Mouse (Mus musculus) left cerebral cortex, adult 2 months (tissue): Measurements from ENCODE around the gene Mical2. TPM values are rescaled to one million over a fixed set of nuclear protein-coding genes. Genes with fewer than 3 reads are reported as not detected.

Experiments
- DNase-seq, 2 experiments: peaks; one replicate each; pipeline ENCODE4 v3.0.0; 2021 to 2022; ENCODE audit warnings: low spot score in 2 of 2, mixed read lengths in 1 of 2; ENCODE audit errors: extremely low spot score in 1 of 2
- H3K27ac ChIP-seq: fragments of 200-600 bp; 2 replicates; pipeline ENCODE4 v1.8.1; 2022
- H3K4me3 ChIP-seq: fragments of 200-600 bp; 2 replicates; pipeline ENCODE4 v1.8.1; 2022
- CTCF ChIP-seq: fragments of 200-600 bp; IDR thresholded peaks from 2 replicates; pipeline ENCODE4 v1.8.1; 2022; ENCODE audit warnings: antibody characterized with exemption, mild to moderate bottlenecking, moderate library complexity
- intact Hi-C: fragments of 180-260 bp; cut with DNase I; formaldehyde crosslinking; loops from one replicate; pipeline ENCODE4 v1.15.1; 2025
- total RNA-seq, 2 experiments: library from RNA; stranded (reverse); gene quantifications; 2 replicates each; pipeline ENCODE4 v1.2.3; 2021

Gene Mical2
- total RNA-seq, 2 experiments from 2014 or later, result 652 to 703 TPM

DNA sequence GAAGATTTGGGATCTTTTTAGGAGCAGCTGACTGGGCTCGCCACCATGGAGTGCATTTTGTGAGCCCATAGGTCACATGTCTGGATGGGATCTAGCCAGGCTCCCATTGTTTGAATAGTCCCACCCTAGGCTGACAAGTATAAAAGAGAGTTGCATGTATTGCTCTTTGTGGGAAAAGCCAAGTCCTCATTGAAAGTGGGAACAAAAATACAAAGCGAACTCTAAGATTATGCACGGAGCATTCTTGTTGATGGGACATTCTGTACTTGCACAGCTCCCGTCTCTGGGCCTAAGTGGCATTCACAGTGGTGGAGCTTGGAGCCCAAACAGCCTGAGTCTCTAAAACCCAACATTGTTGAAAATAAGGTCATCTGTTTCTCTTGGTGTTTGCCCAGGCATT is 101.2 kb downstream of the Mical2 start:
- DNase-seq, result peak in 1 of 2 experiments; percentile 39
- H3K27ac ChIP-seq, result peak overlapping the region; percentile 13; the same call in 1 of the 2 replicates
- no peak overlapping the region for H3K4me3 ChIP-seq
- no peak for TF ChIP-seq CTCF
- intact Hi-C loops, result no loop called here

DNA sequence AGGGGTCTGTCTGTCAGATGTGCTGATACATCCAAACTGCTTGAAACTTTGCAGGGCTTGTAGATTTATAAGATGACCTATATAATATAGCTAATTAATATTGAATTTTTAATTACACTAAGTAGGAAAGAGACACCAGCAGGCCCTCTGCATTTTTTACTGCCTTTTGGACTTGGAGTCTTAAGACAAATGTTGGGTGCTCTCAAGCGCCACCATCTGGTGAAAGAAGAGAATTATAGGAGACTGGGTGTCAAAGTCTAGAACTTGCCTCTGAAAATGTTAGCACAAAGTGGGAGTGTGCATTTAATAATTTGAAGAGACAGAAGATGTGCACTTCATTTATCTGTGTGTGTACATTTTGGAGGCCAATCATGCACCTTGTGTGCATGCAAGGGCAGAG is 103.3 kb downstream of the Mical2 start:
- peak; percentile 82 for TF ChIP-seq CTCF
- DNase-seq, result peak in 1 of 2 experiments; percentile 45
- Histone ChIP-seq H3K27ac (peak overlapping the region; percentile 71), H3K4me3 (no peak overlapping the region)
- intact Hi-C loops, result loop anchor here (2.0 kb wide), 1 partner anchor 148 kb away; no protein-coding TSS in a partner anchor

DNA sequence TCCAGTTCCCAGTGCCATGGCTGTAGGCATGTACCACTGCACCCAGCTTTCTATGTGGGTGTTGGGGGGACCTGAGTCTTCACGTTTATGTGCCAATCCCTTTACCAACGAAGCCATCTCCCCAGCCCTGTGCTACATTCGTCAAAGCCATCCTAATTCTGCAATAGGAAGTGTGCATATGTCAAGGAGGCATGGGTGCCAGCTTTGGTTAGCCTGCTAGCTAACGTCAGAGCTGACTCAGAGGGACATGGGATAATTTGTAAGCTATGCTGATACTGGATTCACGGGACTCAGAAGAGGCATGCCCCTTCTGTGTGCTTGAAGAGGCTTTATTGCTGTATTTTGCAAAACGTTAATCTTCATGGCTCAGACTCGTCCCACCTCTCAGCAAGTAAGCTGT is 103.8 kb downstream of the Mical2 start:
- H3K27ac ChIP-seq, result peak overlapping the region; percentile 71
- no peak for DNase-seq
- intact Hi-C loops, result loop anchor here (2.0 kb wide), 1 partner anchor 149 kb away; no protein-coding TSS in a partner anchor
- TF ChIP-seq CTCF, result no peak
- H3K4me3 ChIP-seq, result no peak overlapping the region

DNA sequence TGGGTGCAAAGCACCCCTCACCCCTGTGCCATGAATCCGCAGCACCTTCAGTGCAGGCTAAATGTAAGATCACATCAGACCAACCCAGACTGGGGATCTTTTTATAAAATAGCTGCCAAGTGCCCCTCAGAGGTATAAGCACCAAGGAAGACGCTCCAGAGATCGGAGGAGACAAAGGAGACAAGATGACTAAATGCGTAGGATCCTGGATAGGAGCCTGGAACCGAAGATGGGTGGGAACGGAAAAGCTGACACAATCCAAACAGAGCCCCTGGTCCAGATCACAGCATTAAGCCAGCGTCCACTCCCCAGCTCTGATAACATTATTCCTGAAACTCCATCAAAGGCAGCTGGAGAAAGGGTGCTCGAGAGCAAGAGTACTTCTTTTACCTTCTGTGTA is 105.3 kb downstream of the Mical2 start:
- intact Hi-C loops, result no loop called here
- no peak overlapping the region for H3K4me3 ChIP-seq
- DNase-seq, result no peak
- TF ChIP-seq CTCF, result no peak
- peak overlapping the region; percentile 49; the same call in 1 of the 2 replicates for H3K27ac ChIP-seq

GRCm38 (mm10) chr7:112331804-112332203 is 106.1 kb downstream of the Mical2 start:
- Histone ChIP-seq H3K4me3 (no peak overlapping the region), H3K27ac (peak overlapping the region; percentile 75)
- no peak for DNase-seq
- no peak for TF ChIP-seq CTCF
- intact Hi-C loops, result no loop called here

DNA sequence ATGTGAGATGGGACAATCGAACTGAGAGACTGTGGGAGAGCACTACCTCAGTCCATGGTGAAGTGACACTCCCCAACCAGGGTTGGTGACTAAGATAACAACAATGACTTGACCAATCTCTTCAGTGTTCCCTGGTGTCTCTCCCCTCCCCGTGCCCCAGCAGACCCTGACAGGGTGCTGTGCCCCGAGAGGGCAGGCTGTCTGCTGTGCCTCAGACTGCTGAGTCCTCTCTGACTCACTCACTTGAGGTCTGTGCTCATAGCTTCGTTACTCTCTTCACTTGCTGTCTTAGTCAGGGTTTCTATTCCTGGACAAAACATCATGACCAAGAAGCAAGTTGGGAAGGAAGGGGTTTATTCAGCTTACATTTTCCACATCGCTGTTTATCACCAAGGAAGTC is 106.8 kb downstream of the Mical2 start:
- no peak for TF ChIP-seq CTCF
- DNase-seq, result no peak
- Histone ChIP-seq H3K4me3 (no peak overlapping the region), H3K27ac (peak overlapping the region; percentile 75)
- intact Hi-C loops, result no loop called here

DNA sequence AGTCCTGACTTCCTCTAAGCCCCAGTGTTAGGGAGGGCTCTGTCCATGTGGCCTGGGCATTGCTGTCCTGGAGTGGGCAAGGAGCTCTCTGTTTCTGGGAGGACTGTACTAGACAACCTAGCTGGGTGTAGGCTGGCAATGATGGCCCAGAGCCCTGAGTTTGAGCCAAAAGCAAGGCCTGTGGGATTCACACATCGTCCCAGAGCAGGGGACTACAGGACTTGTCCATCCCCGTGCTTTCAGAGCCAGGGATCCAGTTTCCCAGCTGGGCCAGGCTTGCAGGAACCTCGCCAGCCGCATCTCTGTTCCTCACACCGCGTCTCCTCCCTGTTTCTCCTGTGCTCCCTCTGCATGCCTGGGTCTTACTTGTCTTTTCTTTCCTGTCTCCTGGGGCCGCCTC is 107.7 kb downstream of the Mical2 start:
- TF ChIP-seq CTCF, result no peak
- DNase-seq, result no peak
- Histone ChIP-seq H3K4me3 (no peak overlapping the region), H3K27ac (peak overlapping the region; percentile 63; the same call in 1 of the 2 replicates)
- intact Hi-C loops, result no loop called here

DNA sequence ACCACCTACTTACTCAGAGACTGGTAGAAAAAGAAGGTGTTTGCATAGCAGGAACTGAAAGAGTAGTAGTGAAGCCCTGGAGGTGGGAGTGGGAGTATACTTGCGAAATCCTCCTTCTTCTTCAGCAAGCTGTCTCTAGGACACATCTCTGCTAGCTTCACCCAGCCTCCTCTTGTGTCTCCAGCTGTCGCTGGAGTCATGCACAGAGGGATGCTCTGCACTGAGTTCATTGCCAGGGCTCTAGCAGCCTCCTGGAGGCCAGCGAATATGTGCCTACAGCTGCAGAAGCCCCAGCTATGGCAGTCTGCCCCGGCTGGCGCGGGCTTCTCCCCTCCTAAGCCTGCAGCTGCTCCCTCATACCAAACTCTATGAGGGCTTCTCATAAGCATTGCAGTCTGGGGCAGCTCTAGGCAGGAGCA is 110.6 kb downstream of the Mical2 start:
- H3K27ac ChIP-seq, result peak overlapping the region; percentile 77
- no peak for TF ChIP-seq CTCF

DNA sequence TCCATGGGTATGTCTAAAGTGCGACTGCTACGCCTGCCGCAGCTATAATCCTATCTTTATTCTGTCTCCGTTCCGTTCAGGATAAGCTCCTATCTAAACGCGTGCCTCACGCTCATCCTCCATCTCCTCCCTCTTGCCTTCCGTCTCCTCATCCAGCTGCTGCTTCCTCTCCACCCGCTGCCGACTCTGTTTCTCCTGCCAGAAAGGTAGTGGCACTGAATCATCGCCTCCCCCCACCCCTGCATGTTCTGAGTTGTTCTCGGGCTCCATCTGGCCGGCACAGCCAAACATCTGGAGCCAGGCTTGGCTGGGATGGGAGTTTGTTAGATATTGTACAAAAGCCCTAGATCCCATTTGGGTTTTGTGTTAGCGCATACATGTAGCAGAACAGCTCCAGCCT is 111.1 kb downstream of the Mical2 start:
- intact Hi-C loops, result loop anchor here (1.0 kb wide), 4 partner anchors 20 to 213 kb away; no protein-coding TSS in a partner anchor
- no peak for TF ChIP-seq CTCF
- DNase-seq, result peak; percentile 65 to 68
- peak overlapping the region; percentile 77 for H3K27ac ChIP-seq
- no peak overlapping the region for H3K4me3 ChIP-seq

More for the DNA sequence above, 110.6 kb downstream of the Mical2 start:
- peak; percentile 59 to 66 for DNase-seq
- intact Hi-C loops, result loop anchor here (1.0 kb wide), 4 partner anchors 20 to 213 kb away; no protein-coding TSS in a partner anchor
- H3K4me3 ChIP-seq, result no peak overlapping the region

DNA sequence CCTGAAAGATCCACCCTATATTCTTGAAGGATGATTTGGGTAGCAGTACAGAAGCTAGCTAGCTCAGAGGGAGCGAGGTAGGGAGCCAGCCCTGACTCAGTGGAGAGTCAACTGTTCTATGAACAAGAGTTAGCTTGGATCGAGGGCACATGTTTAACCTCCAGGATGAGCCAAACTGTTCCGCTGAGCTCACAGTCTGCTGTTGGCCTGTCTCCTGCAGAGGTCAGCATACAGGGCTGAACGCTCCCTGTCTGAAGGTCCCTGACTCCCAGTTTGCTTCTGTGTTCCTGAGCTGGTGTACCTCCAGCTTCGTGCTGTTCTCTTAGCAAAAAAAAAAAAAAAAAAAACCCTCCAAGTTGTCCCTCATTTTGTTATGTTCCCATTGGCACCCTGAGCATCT is 112.1 kb downstream of the Mical2 start:
- TF ChIP-seq CTCF, result no peak
- H3K4me3 ChIP-seq, result no peak overlapping the region
- DNase-seq, result no peak
- intact Hi-C loops, result no loop called here
- no peak overlapping the region; the same call in 1 of the 2 replicates for H3K27ac ChIP-seq

GRCm38 (mm10) chr7:112341052-112341451 is 115.4 kb downstream of the Mical2 start:
- intact Hi-C loops, result no loop called here
- no peak for TF ChIP-seq CTCF
- Histone ChIP-seq H3K4me3 (no peak overlapping the region), H3K27ac (no peak overlapping the region)
- DNase-seq, result no peak

DNA sequence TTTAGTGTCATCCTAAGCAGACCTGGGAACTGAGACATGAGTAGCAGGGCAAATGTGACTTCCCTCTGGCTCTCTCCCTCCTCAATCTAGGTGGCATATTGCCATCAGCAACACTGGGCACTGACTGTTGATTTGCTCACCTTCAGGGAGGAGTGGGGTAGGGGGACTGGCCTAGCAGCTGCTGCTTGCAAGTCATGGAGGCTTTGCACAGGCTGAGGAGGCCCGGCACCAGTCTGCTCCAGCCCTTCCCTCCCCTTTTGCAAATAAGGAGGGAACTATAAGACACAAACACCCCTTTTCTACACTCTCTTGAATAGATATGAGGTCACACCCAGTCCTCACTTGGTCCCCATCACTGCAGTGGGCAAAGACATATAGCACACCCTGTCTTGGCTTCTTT is 120.0 kb downstream of the Mical2 start:
- TF ChIP-seq CTCF, result no peak
- intact Hi-C loops, result no loop called here
- DNase-seq, result no peak
- Histone ChIP-seq H3K27ac (no peak overlapping the region), H3K4me3 (no peak overlapping the region)

- no peak for DNase-seq
- intact Hi-C loops, result no loop called here
- H3K4me3 ChIP-seq, result no peak overlapping the region
- TF ChIP-seq CTCF, result no peak
- H3K27ac ChIP-seq, result no peak overlapping the region
Measured at GRCm38 (mm10) chr7:112351541-112351940, 125.9 kb downstream of the Mical2 start.
